Mouse (Mus musculus) ES-E14 (cell line): Measurements from ENCODE around the gene Zfp367. TPM values are rescaled to one million over a fixed set of nuclear protein-coding genes. Genes with fewer than 3 reads are reported as not detected.
A peak's percentile ranks its signal among the peaks of the same experiment; 100 is the strongest.

Experiments used
- DNase-seq: peaks from one replicate; pipeline ENCODE4 v3.0.0-alpha.2; 2013; ENCODE audit warnings: low read depth, low spot score
- H3K27ac ChIP-seq: 2 replicates; pipeline ENCODE4 v1.5.1; 2012; ENCODE audit warnings: low read depth, mild to moderate bottlenecking, low read length, moderate library complexity, mixed read lengths; ENCODE audit not compliant: poor library complexity, insufficient read depth, severe bottlenecking
- H3K36me3 ChIP-seq: 2 replicates; pipeline ENCODE4 v1.6.1; 2012; ENCODE audit warnings: mild to moderate bottlenecking, low read length, moderate library complexity, mixed read lengths; ENCODE audit not compliant: control insufficient read depth, poor library complexity, insufficient read depth, severe bottlenecking
- H3K4me1 ChIP-seq, 2 experiments: fragments of 150-350 bp in 1 of 2; sonication (generic) in 1 of 2; 2 replicates each; pipeline ENCODE4 v1.6.1; 2012; ENCODE audit warnings: low read length in 2 of 2, mild to moderate bottlenecking in 1 of 2, mixed read lengths in 1 of 2; ENCODE audit not compliant: control insufficient read depth in 2 of 2, insufficient read depth in 2 of 2, poor library complexity in 1 of 2
- H3K4me3 ChIP-seq, 2 experiments: fragments of 150-350 bp in 1 of 2; sonication (generic) in 1 of 2; 2 replicates each; pipeline ENCODE4 v1.5.1; 2012; ENCODE audit warnings: low read length in 2 of 2, low read depth in 1 of 2, mild to moderate bottlenecking in 1 of 2, mixed read lengths in 1 of 2; ENCODE audit not compliant: insufficient read depth in 1 of 2, poor library complexity in 1 of 2, severe bottlenecking in 1 of 2
- H3K9ac ChIP-seq: 2 replicates; pipeline ENCODE4 v1.6.1; 2012; ENCODE audit warnings: low read depth, mild to moderate bottlenecking, low read length, mixed read lengths; ENCODE audit not compliant: poor library complexity, insufficient read depth, severe bottlenecking
- H3K9me3 ChIP-seq: fragments of 150-350 bp; sonication (generic); 2 replicates; pipeline ENCODE4 v1.6.1; 2012; ENCODE audit warnings: low read depth, mild to moderate bottlenecking, low read length; ENCODE audit not compliant: control insufficient read depth, insufficient read depth
- CHD2 ChIP-seq: IDR thresholded peaks from 2 replicates; pipeline ENCODE4 v1.6.1; 2014; ENCODE audit warnings: mild to moderate bottlenecking, low read depth, low read length, inconsistent platforms
- HCFC1 ChIP-seq: IDR thresholded peaks from 2 replicates; pipeline ENCODE4 v1.6.1; 2012; ENCODE audit warnings: low read length, inconsistent platforms, borderline replicate concordance; ENCODE audit not compliant: insufficient read depth
- MAFK ChIP-seq: IDR thresholded peaks from 2 replicates; pipeline ENCODE4 v1.6.1; 2014; ENCODE audit warnings: mild to moderate bottlenecking, low read depth, low read length, inconsistent platforms; ENCODE audit not compliant: insufficient read depth
- ZC3H11A ChIP-seq: IDR thresholded peaks from 2 replicates; pipeline ENCODE4 v1.6.1; 2012; ENCODE audit warnings: low read depth, mild to moderate bottlenecking, inconsistent platforms, low read length, borderline replicate concordance
- ZNF384 ChIP-seq: IDR thresholded peaks from 2 replicates; pipeline ENCODE4 v1.6.1; 2012; ENCODE audit warnings: low read depth, low read length, inconsistent platforms
- in situ Hi-C, 2 experiments: fragments of 600-800 bp; cut with MboI; formaldehyde crosslinking; loops; one replicate each; pipeline ENCODE4 v1.15.1; 2025; ENCODE audit warnings: low sequenced_read_pairs in 2 of 2, inconsistent platforms in 1 of 2; ENCODE audit not compliant: unreplicated experiment in 2 of 2
- total RNA-seq: library from RNA; depleted of rRNA; stranded (reverse); fragments of 300-350 nt; gene quantifications from 2 replicates; pipeline ENCODE4 v1.2.3, GENCODE M21; 2012

The Zfp367 gene
- total RNA-seq, 1 experiment, result 18.0 TPM

DNA sequence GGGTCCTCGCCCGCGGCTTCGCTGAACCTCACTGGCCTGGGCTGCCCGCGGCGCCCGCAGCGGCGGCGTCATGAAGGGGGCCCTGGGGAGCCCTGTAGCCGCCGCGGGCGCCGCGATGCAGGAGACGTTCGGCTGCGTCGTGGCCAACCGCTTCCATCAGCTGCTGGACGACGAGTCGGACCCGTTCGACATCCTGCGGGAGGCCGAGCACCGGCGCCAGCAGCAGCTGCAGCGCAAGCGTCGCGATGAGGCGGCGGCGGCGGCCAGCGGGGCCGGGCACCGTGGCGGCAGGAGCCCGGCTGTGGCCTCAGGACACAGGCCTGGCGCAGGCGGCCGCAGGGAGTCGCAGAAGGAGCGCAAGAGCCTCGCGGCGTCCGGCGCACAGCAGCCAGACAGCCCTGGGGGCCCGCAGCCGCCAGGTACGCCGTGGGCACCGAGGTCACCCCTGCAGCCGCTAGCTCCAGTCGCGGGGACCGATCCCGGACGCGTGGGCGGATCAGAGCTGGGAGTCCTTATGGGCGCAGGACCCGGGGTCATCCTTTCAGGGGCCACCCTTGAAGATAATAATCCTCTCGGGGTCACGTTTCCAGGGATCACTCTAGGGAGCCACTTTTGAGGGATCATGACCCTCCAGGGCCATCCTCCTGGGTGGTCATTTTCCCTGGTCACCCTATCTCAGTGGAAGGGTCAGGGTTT is 9.1 kb upstream of the Zfp367 start:
- DNase-seq, result no peak

DNA sequence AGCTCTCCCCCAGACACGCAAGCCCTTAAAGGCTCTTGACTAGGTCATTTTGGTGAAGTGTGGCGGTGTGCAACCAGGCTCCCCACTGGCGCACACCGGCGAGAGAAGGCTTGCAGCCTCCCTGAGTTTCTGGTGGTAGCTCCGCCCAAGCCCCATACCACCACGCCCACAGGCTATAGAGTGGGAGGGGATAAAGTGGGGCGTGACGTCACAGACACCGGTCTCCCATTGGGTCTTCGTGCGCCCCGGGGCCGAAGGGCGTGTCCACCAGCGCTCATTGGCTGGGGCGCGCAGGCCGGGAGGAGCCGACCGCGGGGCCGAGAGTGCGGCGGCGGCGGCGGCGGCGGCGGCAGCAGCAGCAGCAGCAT is 8.5 kb upstream of the Zfp367 start, which contains the start of gene Habp4:
Habp4 (plus strand) TSS at position 277 of the 368 bp plus-strand sequence.
- Histone ChIP-seq H3K9ac (peak within 1 kb of the TSS; percentile 78), H3K4me1 (no peaks in the 10 kb centered on the region; a peak in 1 of 4 replicates), H3K4me3 (peak within 1 kb of the TSS; percentile 71 to 88), H3K36me3 (no peaks in the 10 kb centered on the region), H3K27ac (no peak within 1 kb of the TSS), H3K9me3 (no peaks in the 10 kb centered on the region)
- in situ Hi-C loops, result no loop called here
- DNase-seq, result peak; percentile 98
- TF ChIP-seq ZC3H11A, result no peak
- TF ChIP-seq MAFK, result no peak
- TF ChIP-seq ZNF384, result no peak
- TF ChIP-seq CHD2, result no peak
- no peak for TF ChIP-seq HCFC1

More for the DNA sequence above, 9.1 kb upstream of the Zfp367 start:
- H3K9me3 ChIP-seq, result no peaks in the 10 kb centered on the region
- no peak overlapping the region for H3K27ac ChIP-seq
- peak overlapping the region; percentile 78 for H3K9ac ChIP-seq
- H3K36me3 ChIP-seq, result no peaks in the 10 kb centered on the region
- no peaks in the 10 kb centered on the region; a peak in 1 of 4 replicates for H3K4me1 ChIP-seq
- TF ChIP-seq MAFK, result no peak
- TF ChIP-seq CHD2, result no peak
- TF ChIP-seq HCFC1, result no peak
- in situ Hi-C loops, result no loop called here
- H3K4me3 ChIP-seq, result peak overlapping the region; percentile 71 to 88

DNA sequence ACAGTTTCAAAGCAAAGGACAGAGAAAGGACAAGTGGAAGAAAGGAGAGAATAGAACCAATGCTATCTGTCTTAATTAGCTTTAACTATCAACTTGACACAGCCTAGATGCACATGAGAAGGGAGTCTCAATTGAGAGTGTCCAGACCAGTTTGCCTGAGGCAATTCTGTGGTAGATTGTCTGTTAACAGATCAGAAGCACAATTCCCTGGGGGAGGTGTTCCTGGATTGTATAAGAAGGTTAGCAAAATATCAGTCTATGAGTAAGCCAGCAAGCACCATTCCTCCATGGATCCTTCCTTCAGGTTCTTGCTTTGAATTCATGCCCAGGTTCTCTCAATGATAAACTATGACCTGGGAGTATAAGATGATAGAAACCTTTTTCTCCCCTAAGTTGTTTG is 4.0 kb upstream of the Zfp367 start:
- Histone ChIP-seq H3K27ac (no peak overlapping the region), H3K9me3 (no peaks in the 10 kb centered on the region), H3K9ac (no peak overlapping the region), H3K4me3 (no peak overlapping the region), H3K36me3 (no peaks in the 10 kb centered on the region), H3K4me1 (peaks cover 0 to 7% of the 10 kb centered on the region in 2 experiments; a peak in 2 of 4 replicates)
- in situ Hi-C loops, result no loop called here
- no peak for DNase-seq
- TF ChIP-seq CHD2 (no peak), HCFC1 (no peak), ZC3H11A (no peak), MAFK (no peak), ZNF384 (no peak)

DNA sequence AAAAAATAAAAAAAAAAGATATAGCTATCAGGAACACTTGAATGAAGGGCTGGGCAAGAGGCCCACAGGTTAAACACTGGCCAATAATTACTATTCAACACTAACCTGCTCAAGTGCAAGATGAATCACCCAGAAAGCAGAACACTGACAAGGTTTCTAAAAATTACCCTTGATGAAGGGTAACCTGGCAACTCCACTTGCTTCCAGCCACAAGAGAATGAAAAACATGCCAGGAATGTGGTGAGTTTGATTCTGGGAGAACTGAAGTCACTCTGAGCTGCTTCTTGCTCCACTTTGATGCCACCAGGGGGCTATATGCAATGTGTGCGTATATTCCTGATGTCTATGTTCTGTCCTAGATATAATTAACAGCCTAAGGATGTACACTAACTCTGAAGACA is 2.2 kb upstream of the Zfp367 start:
- Histone ChIP-seq H3K4me1 (peaks cover 6 to 9% of the 10 kb centered on the region in 2 experiments; a peak in 2 of 4 replicates), H3K36me3 (peaks cover 1% of the 10 kb centered on the region; the same call in 1 of the 2 replicates), H3K4me3 (no peak overlapping the region), H3K9me3 (no peaks in the 10 kb centered on the region), H3K9ac (no peak overlapping the region), H3K27ac (no peak overlapping the region)
- DNase-seq, result peak; percentile 52
- TF ChIP-seq ZC3H11A (no peak), HCFC1 (no peak), CHD2 (no peak), MAFK (no peak), ZNF384 (no peak)
- in situ Hi-C loops, result no loop called here
